Mouse (Mus musculus) midbrain, postnatal 0 days (tissue): ENCODE data around the gene Rassf5. TPM values are rescaled to one million over a fixed set of nuclear protein-coding genes. Genes with fewer than 3 reads are reported as not detected.

ENCODE experiments used
- ATAC-seq: fragments of 200-750 bp; cut with Nextera tagmentation; 2 replicates; pipeline ENCODE4 v1.8.0; 2017; ENCODE audit warnings: moderate number of reproducible peaks, mild to moderate bottlenecking, moderate TSS enrichment, moderate library complexity; ENCODE audit not compliant: low FRiP score
- DNase-seq: peaks from one replicate; pipeline ENCODE4 v3.0.0-alpha.2; 2015; ENCODE audit warnings: low spot score
- H3K27ac ChIP-seq: fragments of 300-500 bp; sonication (generic); 2 replicates; pipeline ENCODE4 v1.5.1; 2014; ENCODE audit warnings: low read depth, mild to moderate bottlenecking, low read length, mixed read lengths
- H3K27me3 ChIP-seq: fragments of 300-500 bp; sonication (generic); 2 replicates; pipeline ENCODE4 v1.6.1; 2014; ENCODE audit warnings: low read length, control low read depth, mixed read lengths; ENCODE audit not compliant: insufficient read depth
- H3K36me3 ChIP-seq: fragments of 300-500 bp; sonication (generic); 2 replicates; pipeline ENCODE4 v1.6.1; 2014; ENCODE audit warnings: low read length, control low read depth, mixed read lengths; ENCODE audit not compliant: insufficient read depth
- H3K4me1 ChIP-seq: fragments of 300-500 bp; sonication (generic); 2 replicates; pipeline ENCODE4 v1.6.1; 2014; ENCODE audit warnings: mild to moderate bottlenecking, control low read depth, antibody characterized with exemption, low read length, mixed read lengths; ENCODE audit not compliant: insufficient read depth
- H3K4me2 ChIP-seq: fragments of 300-500 bp; sonication (generic); 2 replicates; pipeline ENCODE4 v1.6.1; 2014; ENCODE audit warnings: low read depth, mild to moderate bottlenecking, low read length, mixed read lengths; ENCODE audit not compliant: poor library complexity, severe bottlenecking
- H3K4me3 ChIP-seq: fragments of 300-500 bp; sonication (generic); 2 replicates; pipeline ENCODE4 v1.5.1; 2014; ENCODE audit warnings: low read depth, mild to moderate bottlenecking, low read length, moderate library complexity
- H3K9ac ChIP-seq: fragments of 300-500 bp; sonication (generic); replicated peaks from 2 replicates; pipeline ENCODE4 v1.6.1; 2014; ENCODE audit warnings: mild to moderate bottlenecking, low read length, moderate library complexity, mixed read lengths; ENCODE audit not compliant: poor library complexity, severe bottlenecking
- H3K9me3 ChIP-seq: fragments of 300-500 bp; sonication (generic); 2 replicates; pipeline ENCODE4 v1.6.1; 2016; ENCODE audit warnings: low read length, control low read depth
- CTCF ChIP-seq: IDR thresholded peaks from 2 replicates; pipeline ENCODE4 v1.5.1; 2016; ENCODE audit warnings: antibody characterized with exemption, mild to moderate bottlenecking
- WGBS: fragments of 180-500 bp; shearing (Covaris S2); extraction: QIAGEN DNeasy Blood & Tissue Kit; methylation state at CpG from one replicate; pipeline ENCODE4 v1.1.7; 2014; 5-methylcytosine and 5-hydroxymethylcytosine counted together
- polyA plus RNA-seq: library from polyadenylated mRNA; unstranded; fragments of >200 nt; fragmentation: Nextera tagmentation; extraction: Ambion mirVana; gene quantifications from 2 replicates; pipeline ENCODE4 v1.2.1, GENCODE M21; 2015
- total RNA-seq: library from RNA; depleted of rRNA; stranded (reverse); fragments of >200 nt; gene quantifications from 2 replicates; pipeline ENCODE4 v1.2.3, GENCODE M21; 2014

The Rassf5 gene
- total and polyA plus RNA-seq, 2 experiments from 2014 or later: 4.9 to 9.0 TPM

DNA sequence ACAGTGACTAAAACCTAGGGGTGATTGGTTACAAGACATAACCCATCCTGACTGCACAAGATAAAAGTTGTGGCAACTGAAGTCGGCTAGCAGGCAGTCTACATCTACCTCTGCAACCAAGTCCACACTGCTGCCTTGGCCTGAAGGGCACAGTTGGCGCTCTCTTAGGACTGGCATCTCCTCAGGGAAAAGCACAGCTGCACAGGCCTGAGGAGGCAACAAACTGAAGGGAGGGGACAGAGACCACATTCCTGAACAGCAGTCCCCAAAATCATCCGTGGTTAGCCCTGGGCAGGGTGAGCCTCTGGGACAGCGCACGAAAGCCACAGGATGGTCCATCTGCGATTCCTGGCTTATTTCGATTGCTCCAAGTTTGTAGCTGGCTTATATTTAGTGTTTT, 49.4 kb downstream of the Rassf5 start:
- Histone ChIP-seq H3K36me3 (no peaks in the 10 kb centered on the region), H3K9ac (no peak overlapping the region), H3K4me2 (no peak overlapping the region), H3K27ac (no peak overlapping the region), H3K9me3 (no peaks in the 10 kb centered on the region), H3K4me3 (no peak overlapping the region), H3K27me3 (no peaks in the 10 kb centered on the region), H3K4me1 (no peaks in the 10 kb centered on the region)
- DNase-seq (no peak), ATAC-seq (no peak)
- TF ChIP-seq CTCF: no peak
- WGBS: 80% methylated on average over 7 of the region's 7 CpGs

DNA sequence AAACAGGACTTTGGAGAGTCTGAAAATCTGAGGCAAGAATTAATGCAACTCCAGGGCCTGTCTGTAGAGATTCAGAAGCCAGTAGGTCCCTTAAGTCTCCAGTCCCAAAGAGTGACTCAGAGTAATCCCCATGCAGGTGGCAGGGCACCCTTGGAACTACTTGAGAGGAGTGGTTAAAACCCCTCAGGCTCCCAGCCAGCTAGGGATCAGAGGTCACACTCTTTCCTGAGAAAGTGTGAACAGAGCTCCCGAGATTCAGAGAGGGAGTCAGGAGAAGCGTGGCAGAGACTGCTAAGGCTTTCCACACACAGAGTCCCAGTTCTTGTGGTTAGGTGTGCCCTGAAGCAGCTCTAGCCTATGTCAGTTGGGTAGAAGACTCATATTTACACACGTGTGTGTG, 51.3 kb downstream of the Rassf5 start:
- Histone ChIP-seq H3K4me2 (no peak overlapping the region), H3K4me3 (no peak overlapping the region), H3K27ac (no peak overlapping the region), H3K9ac (no peak overlapping the region), H3K9me3 (no peaks in the 10 kb centered on the region), H3K4me1 (no peaks in the 10 kb centered on the region), H3K36me3 (no peaks in the 10 kb centered on the region), H3K27me3 (no peaks in the 10 kb centered on the region)
- ATAC-seq (no peak), DNase-seq (no peak)
- WGBS: 52% methylated on average over 3 of the region's 3 CpGs
- TF ChIP-seq CTCF: no peak

DNA sequence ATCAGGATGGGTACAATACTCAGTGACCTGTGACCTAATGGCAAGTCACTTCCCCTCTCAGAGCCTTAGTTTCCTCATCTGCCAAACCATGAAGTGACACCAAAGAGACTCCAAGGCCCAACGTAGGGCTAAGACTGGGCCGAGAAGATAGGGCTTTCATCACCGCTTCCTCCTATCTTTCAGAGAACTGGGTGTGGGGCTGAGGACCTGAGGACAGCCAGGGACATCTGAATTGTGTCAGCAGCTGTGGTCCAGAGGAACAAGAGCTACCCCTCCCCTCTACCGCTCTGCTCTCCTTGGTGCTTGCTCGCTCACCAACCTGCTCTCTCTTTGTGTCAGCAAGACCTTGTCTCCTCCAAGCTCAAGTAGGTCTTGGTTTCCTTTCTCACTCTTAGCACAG, 56.4 kb downstream of the Rassf5 start:
- WGBS: 92% methylated on average over 5 of the region's 5 CpGs
- no peak for TF ChIP-seq CTCF
- no peaks in the 10 kb centered on the region for H3K4me1 ChIP-seq
- DNase-seq: no peak
- H3K9me3 ChIP-seq: no peaks in the 10 kb centered on the region
- ATAC-seq: no peak
- H3K4me2 ChIP-seq: no peak overlapping the region
- H3K4me3 ChIP-seq: no peak overlapping the region
- H3K27me3 ChIP-seq: no peaks in the 10 kb centered on the region
- H3K36me3 ChIP-seq: no peaks in the 10 kb centered on the region
- H3K27ac ChIP-seq: no peak overlapping the region
- no peak overlapping the region for H3K9ac ChIP-seq

DNA sequence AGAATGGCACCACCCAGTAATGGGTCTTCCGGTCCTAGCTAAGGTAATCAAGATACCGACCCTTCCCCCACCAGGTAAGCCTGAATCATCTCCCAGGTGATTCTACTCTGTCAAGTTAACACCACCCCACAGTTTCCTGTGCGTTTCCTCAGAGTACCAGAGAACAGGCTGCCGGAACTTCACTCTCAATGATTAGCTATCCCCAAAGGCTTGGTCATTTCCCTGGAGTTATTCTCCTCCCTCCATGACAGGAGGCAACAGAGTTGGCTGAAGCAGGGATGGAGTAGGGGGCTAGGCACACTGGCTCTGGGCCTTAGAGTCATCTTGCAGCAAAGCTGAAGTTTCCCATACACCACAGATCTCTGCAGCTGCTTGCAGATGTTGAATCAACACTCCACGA, 57.2 kb downstream of the Rassf5 start:
- Histone ChIP-seq H3K9me3 (no peaks in the 10 kb centered on the region), H3K36me3 (0 out of 2 replicates have a peak, but pooled peaks cover 2% of the 10 kb centered on the region), H3K27me3 (no peaks in the 10 kb centered on the region), H3K4me3 (no peak overlapping the region), H3K4me2 (no peak overlapping the region), H3K27ac (no peak overlapping the region), H3K4me1 (no peaks in the 10 kb centered on the region), H3K9ac (no peak overlapping the region)
- DNase-seq (no peak), ATAC-seq (no peak)
- WGBS: 93% methylated on average over 5 of the region's 5 CpGs
- no peak for TF ChIP-seq CTCF

DNA sequence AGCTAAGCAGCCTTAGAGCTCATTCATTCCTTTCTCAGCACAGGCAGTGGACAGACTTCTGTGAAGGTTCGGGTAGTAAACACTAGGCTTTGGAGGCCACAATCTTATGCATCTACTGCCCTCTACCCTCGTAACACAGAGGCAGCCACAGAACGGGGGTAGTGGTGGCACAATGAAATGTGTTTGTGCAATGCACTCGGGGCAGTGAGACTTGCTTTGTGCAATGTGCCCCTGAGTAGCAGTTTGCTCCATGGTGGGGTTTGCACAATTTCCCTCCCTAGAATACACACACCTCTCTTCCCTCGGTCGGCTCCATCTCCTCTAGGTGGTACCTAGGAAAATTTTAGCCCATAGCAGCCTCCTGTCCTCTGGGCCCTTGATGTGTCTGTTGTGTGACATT, 58.1 kb downstream of the Rassf5 start:
- no peak overlapping the region for H3K9ac ChIP-seq
- H3K4me2 ChIP-seq: no peak overlapping the region
- ATAC-seq: no peak
- 0 out of 2 replicates have a peak, but pooled peaks cover 2% of the 10 kb centered on the region for H3K36me3 ChIP-seq
- TF ChIP-seq CTCF: no peak
- H3K27ac ChIP-seq: no peak overlapping the region
- H3K27me3 ChIP-seq: no peaks in the 10 kb centered on the region
- 76% methylated on average over 6 of the region's 6 CpGs for WGBS
- H3K4me1 ChIP-seq: no peaks in the 10 kb centered on the region
- no peak overlapping the region for H3K4me3 ChIP-seq
- no peaks in the 10 kb centered on the region for H3K9me3 ChIP-seq
- no peak for DNase-seq

DNA sequence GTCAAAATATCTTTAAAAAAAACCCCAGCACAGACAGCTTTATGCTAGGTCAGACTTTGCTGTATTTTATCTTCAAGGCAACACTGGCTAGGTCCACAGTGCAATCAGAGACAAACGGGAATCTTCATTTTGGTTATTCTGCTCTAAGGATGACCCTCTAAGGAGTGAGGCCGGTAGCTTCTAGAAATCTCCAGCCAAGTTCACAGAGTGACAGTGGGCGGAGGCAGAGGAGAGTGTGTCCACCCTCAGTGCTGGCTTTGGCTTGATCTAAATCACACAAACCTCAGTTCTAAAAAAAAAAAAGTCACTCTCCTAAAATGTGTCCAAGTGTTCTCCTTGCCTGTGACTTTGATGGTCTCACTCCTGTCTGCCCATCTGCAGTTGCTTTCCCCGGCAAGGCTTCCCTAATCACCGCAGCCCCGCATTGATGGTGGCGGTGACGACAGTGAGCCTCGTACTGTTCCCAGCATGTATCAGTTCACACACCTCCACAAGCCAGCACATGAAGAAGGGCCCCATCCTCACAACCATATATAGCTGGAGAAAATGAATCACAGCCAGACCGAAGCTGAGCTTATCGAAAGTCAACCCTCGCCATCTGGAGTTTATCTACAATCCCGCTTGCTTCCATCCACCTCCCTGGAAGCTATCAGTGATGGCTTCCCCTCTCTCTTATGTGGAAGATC, 59.1 kb downstream of the Rassf5 start:
- H3K9ac ChIP-seq: no peak overlapping the region
- peaks cover 5% of the 10 kb centered on the region; the same call in 1 of the 2 replicates for H3K36me3 ChIP-seq
- TF ChIP-seq CTCF: no peak
- DNase-seq: no peak
- ATAC-seq: no peak
- H3K4me2 ChIP-seq: no peak overlapping the region
- H3K4me3 ChIP-seq: no peak overlapping the region
- 91% methylated on average over 13 of the region's 13 CpGs for WGBS
- no peak overlapping the region for H3K27ac ChIP-seq
- no peaks in the 10 kb centered on the region for H3K9me3 ChIP-seq
- H3K27me3 ChIP-seq: no peaks in the 10 kb centered on the region
- H3K4me1 ChIP-seq: no peaks in the 10 kb centered on the region
